Mouse (Mus musculus) small intestine, adult 2 months (tissue): Measurements from ENCODE around the gene Zscan21. TPM values are rescaled to one million over a fixed set of nuclear protein-coding genes. Genes with fewer than 3 reads are reported as not detected.

ENCODE experiments used
- H3K27ac ChIP-seq: fragments of 200-500 bp; 2 replicates; pipeline ENCODE4 v1.5.1; 2012; ENCODE audit warnings: low read depth, low read length, control low read depth, inconsistent platforms; ENCODE audit not compliant: insufficient read depth
- H3K27me3 ChIP-seq: fragments of 200-500 bp; 2 replicates; pipeline ENCODE4 v1.6.1; 2012; ENCODE audit warnings: mild to moderate bottlenecking, moderate library complexity, low read length, inconsistent platforms; ENCODE audit not compliant: control insufficient read depth, insufficient read depth
- H3K36me3 ChIP-seq: fragments of 200-500 bp; 2 replicates; pipeline ENCODE4 v1.6.1; 2012; ENCODE audit warnings: mild to moderate bottlenecking, low read length, control low read depth, inconsistent platforms; ENCODE audit not compliant: control insufficient read depth, insufficient read depth
- H3K4me1 ChIP-seq: fragments of 200-500 bp; 2 replicates; pipeline ENCODE4 v1.6.1; 2012; ENCODE audit warnings: low read length, inconsistent platforms, mixed read lengths; ENCODE audit not compliant: control insufficient read depth, insufficient read depth, insufficient read length
- H3K4me3 ChIP-seq: fragments of 200-500 bp; 2 replicates; pipeline ENCODE4 v1.5.1; 2012; ENCODE audit warnings: low read depth, mild to moderate bottlenecking, control low read depth, inconsistent platforms, low read length, moderate library complexity
- CTCF ChIP-seq: fragments of 200-500 bp; IDR thresholded peaks from 2 replicates; pipeline ENCODE4 v1.5.1; 2012; ENCODE audit warnings: low read depth, mild to moderate bottlenecking, control low read depth, inconsistent platforms, low read length, moderate library complexity, mixed read lengths; ENCODE audit not compliant: insufficient replicate concordance, insufficient read length; ENCODE audit errors: extremely low read depth
- POLR2A ChIP-seq: fragments of 200-500 bp; IDR thresholded peaks from 2 replicates; pipeline ENCODE4 v1.6.1; 2012; ENCODE audit warnings: low read depth, mild to moderate bottlenecking, control low read depth, inconsistent platforms, low read length, moderate library complexity
- WGBS: fragments of 180-500 bp; shearing (Covaris S2); methylation state at CpG from one replicate; pipeline ENCODE4 v1.1.7; 2018; 5-methylcytosine and 5-hydroxymethylcytosine counted together
- polyA plus RNA-seq: library from polyadenylated mRNA; depleted of rRNA; stranded (reverse); fragments of >200 nt; gene quantifications from 2 replicates; pipeline ENCODE4 v1.2.3, GENCODE M21; 2012; rRNA removed

Zscan21 gene
- polyA plus RNA-seq, 1 experiment, result 3.2 TPM

GRCm38 (mm10) chr5:138170936-138171561, 54.3 kb downstream of the Zscan21 start:
- Histone ChIP-seq H3K27me3 (no peaks in the 10 kb centered on the region), H3K36me3 (peaks cover 35% of the 10 kb centered on the region), H3K4me3 (peak overlapping the region; percentile 69), H3K4me1 (peaks cover 7% of the 10 kb centered on the region; the same call in 1 of the 2 replicates), H3K27ac (peak overlapping the region; percentile 65)
- TF ChIP-seq POLR2A, result 0 out of 2 replicates have a peak, but pooled peaks have one; percentile 28
- TF ChIP-seq CTCF, result no peak
- WGBS, result under 1% methylated on average over 47 of the region's 47 CpGs

DNA sequence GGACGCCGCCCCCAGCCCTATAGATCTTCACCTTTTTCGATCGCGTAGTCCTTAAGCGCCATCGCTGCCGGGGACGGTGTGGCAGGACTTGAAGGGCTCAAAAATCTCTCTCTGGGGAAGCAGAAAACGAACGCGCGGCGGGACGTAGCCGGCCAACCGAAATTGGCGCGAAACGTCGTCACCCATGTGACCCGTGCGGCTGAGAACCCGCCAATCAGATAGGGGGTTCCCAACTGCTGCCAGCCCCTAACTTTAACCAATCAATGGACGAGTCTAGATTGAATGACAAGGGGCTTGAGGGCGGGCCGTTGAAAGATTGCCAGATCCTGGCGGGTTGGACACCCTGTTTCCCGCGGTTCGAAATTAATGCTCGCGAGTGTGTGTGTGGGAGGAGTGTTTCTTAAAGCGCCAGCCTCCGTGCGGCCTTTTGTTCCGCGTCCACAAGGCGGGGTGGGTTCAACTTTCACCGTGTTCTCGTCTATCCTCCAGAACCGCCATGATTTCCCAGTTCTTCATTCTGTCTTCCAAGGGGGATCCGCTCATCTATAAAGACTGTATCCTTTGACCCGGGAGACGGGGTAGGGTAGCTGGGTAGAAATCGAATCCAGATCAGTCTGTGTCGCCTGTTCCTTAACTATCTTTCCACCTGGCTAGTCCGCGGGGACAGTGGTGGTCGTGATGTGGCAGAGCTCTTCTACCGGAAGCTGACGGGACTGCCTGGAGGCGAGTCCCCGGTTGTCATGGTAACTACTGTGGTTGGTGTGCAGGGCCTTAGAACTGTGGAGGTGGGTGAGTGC, 55.2 kb downstream of the Zscan21 start, which contains the start of the genes Ap4m1 and Mcm7:
Gene Ap4m1 (plus strand): TSS at position 308 of the 797 bp plus-strand sequence.
Gene Mcm7 (minus strand): TSS at position 728 of the 797 bp plus-strand sequence.
- Histone ChIP-seq H3K27ac (peak within 1 kb of the TSS; percentile 80), H3K27me3 (no peaks in the 10 kb centered on the region), H3K4me1 (peaks cover 7% of the 10 kb centered on the region; the same call in 1 of the 2 replicates), H3K36me3 (peaks cover 33% of the 10 kb centered on the region), H3K4me3 (peak within 1 kb of the TSS; percentile 69)
- WGBS, result under 1% methylated on average over 54 of the region's 54 CpGs
- TF ChIP-seq CTCF (peak; percentile 7; the same call in 1 of the 2 replicates), POLR2A (peak; percentile 25; the same call in 1 of the 2 replicates)

DNA sequence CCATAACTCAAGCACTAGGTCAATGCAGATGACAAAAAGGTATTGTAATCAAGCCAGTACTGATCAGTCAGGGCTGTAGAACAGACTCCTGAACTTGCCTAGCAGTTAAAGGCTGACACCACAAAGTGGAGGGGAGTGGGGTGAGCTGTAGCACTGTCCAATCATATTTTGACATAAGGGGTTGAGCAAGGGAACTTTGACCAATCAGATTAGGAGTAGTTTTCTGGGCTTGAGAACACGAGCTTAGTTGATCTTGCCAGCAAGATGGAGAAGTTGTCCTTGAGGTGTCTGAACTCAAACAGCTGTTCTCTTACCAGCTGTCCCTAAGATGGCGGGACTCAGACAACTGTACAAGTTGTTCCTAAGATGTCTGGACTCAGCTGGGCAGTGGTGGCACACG, 56.5 kb downstream of the Zscan21 start:
- H3K4me1 ChIP-seq, result peaks cover 7% of the 10 kb centered on the region; the same call in 1 of the 2 replicates
- H3K27me3 ChIP-seq, result no peaks in the 10 kb centered on the region
- H3K4me3 ChIP-seq, result no peak overlapping the region
- WGBS, result 58% methylated on average over 3 of the region's 3 CpGs
- H3K27ac ChIP-seq, result no peak overlapping the region
- peaks cover 34% of the 10 kb centered on the region for H3K36me3 ChIP-seq
- TF ChIP-seq CTCF, result no peak
- no peak for TF ChIP-seq POLR2A

Other genes with a start within 250 kb of the Zscan21 start
- gene Pilrb2, start 245.1 kb upstream of the Zscan21 start, polyA plus RNA-seq, result 3.7 and 5.2 TPM in 2 replicates
- gene Cyp3a13, start 195.3 kb upstream of the Zscan21 start, polyA plus RNA-seq, result 19.2 and 46.0 TPM in 2 replicates
- gene Gjc3, start 153.8 kb upstream of the Zscan21 start, polyA plus RNA-seq, result 0.04 and 0.08 TPM in 2 replicates
- gene Azgp1, start 135.4 kb upstream of the Zscan21 start, polyA plus RNA-seq, result 0.15 TPM in 1 of 2 replicates, not detected in the other
- gene Smok3a, start 95.6 kb upstream of the Zscan21 start, polyA plus RNA-seq, result not detected in 2 replicates
- not detected in 2 replicates for gene Smok3b, start 95.5 kb upstream of the Zscan21 start, polyA plus RNA-seq
- not detected in 2 replicates for gene Smok3c, start 63.7 kb upstream of the Zscan21 start, polyA plus RNA-seq
- gene Zkscan1, start 31.8 kb upstream of the Zscan21 start, polyA plus RNA-seq, result 0.63 and 1.4 TPM in 2 replicates
- gene Zfp113, start 38.8 kb downstream of the Zscan21 start, polyA plus RNA-seq, result 0.28 and 0.81 TPM in 2 replicates
- gene Cops6, start 44.2 kb downstream of the Zscan21 start, polyA plus RNA-seq, result 32.7 and 61.2 TPM in 2 replicates
- gene Ap4m1, start 55.1 kb downstream of the Zscan21 start, polyA plus RNA-seq, result 11.0 and 18.3 TPM in 2 replicates
- 10.8 and 25.2 TPM in 2 replicates for gene Mcm7, start 55.5 kb downstream of the Zscan21 start, polyA plus RNA-seq
- gene Taf6, start 70.5 kb downstream of the Zscan21 start, polyA plus RNA-seq, result 25.5 and 46.4 TPM in 2 replicates
- 0.39 and 1.5 TPM in 2 replicates for gene Cnpy4, start 70.6 kb downstream of the Zscan21 start, polyA plus RNA-seq
- gene Mblac1, start 77.4 kb downstream of the Zscan21 start, polyA plus RNA-seq, result 2.4 and 3.0 TPM in 2 replicates
- 0.61 and 0.70 TPM in 2 replicates for gene Nxpe5, start 109.0 kb downstream of the Zscan21 start, polyA plus RNA-seq
- 87.3 and 168 TPM in 2 replicates for gene Lamtor4, start 138.6 kb downstream of the Zscan21 start, polyA plus RNA-seq
- gene BC037034, start 147.1 kb downstream of the Zscan21 start, polyA plus RNA-seq, result 34.7 and 56.7 TPM in 2 replicates
- 0.15 and 0.28 TPM in 2 replicates for gene Gal3st4, start 155.9 kb downstream of the Zscan21 start, polyA plus RNA-seq
- gene Gm43720, start 163.1 kb downstream of the Zscan21 start, polyA plus RNA-seq, result not detected in 2 replicates
- gene Gpc2, start 163.1 kb downstream of the Zscan21 start, polyA plus RNA-seq, result 1.1 and 1.4 TPM in 2 replicates
- 0.33 and 0.46 TPM in 2 replicates for gene Stag3, start 163.3 kb downstream of the Zscan21 start, polyA plus RNA-seq
- 1.2 and 1.4 TPM in 2 replicates for gene Pvrig, start 225.1 kb downstream of the Zscan21 start, polyA plus RNA-seq